Mouse (Mus musculus) heart, embryonic 12.5 days (tissue): ENCODE data around the gene Kif17. TPM values are rescaled to one million over a fixed set of nuclear protein-coding genes. Genes with fewer than 3 reads are reported as not detected.

Experiments
- ATAC-seq: fragments of 200-750 bp; cut with Nextera tagmentation; 2 replicates; pipeline ENCODE4 v1.8.0; 2017; ENCODE audit warnings: moderate TSS enrichment, moderate library complexity; ENCODE audit not compliant: insufficient number of reproducible peaks, low FRiP score
- H3K27ac ChIP-seq: fragments of 300-500 bp; sonication (generic); 2 replicates; pipeline ENCODE4 v1.5.1; 2016; ENCODE audit warnings: mild to moderate bottlenecking, moderate library complexity; ENCODE audit not compliant: poor library complexity, severe bottlenecking
- H3K27me3 ChIP-seq: fragments of 300-500 bp; sonication (generic); replicated peaks from 2 replicates; pipeline ENCODE4 v1.6.1; 2016; ENCODE audit warnings: mild to moderate bottlenecking, moderate library complexity
- H3K36me3 ChIP-seq: fragments of 300-500 bp; sonication (generic); 2 replicates; pipeline ENCODE4 v1.6.1; 2016; ENCODE audit warnings: mild to moderate bottlenecking, moderate library complexity
- H3K4me1 ChIP-seq: fragments of 300-500 bp; sonication (generic); replicated peaks from 2 replicates; pipeline ENCODE4 v1.6.1; 2016; ENCODE audit warnings: mild to moderate bottlenecking
- H3K4me2 ChIP-seq: fragments of 300-500 bp; sonication (generic); 2 replicates; pipeline ENCODE4 v1.6.1; 2016; ENCODE audit warnings: mild to moderate bottlenecking, moderate library complexity
- H3K4me3 ChIP-seq: fragments of 300-500 bp; sonication (generic); 2 replicates; pipeline ENCODE4 v1.5.1; 2016; ENCODE audit warnings: mild to moderate bottlenecking
- H3K9ac ChIP-seq: fragments of 300-500 bp; sonication (generic); 2 replicates; pipeline ENCODE4 v1.6.1; 2016; ENCODE audit warnings: mild to moderate bottlenecking, moderate library complexity
- H3K9me3 ChIP-seq: fragments of 300-500 bp; sonication (generic); replicated peaks from 2 replicates; pipeline ENCODE4 v1.6.1; 2016; ENCODE audit warnings: mild to moderate bottlenecking, moderate library complexity
- WGBS: fragments of 180-500 bp; shearing (Covaris S2); methylation state at CpG from one replicate; pipeline ENCODE4 v1.1.7; 2016; 5-methylcytosine and 5-hydroxymethylcytosine counted together
- microRNA-seq: library from miRNA; unstranded; fragments of <30 nt; microRNA quantifications from one replicate; pipeline ENCODE4, GENCODE M21; 2017
- polyA plus RNA-seq: library from polyadenylated mRNA; unstranded; fragments of >200 nt; fragmentation: Nextera tagmentation; extraction: Ambion mirVana; gene quantifications from 2 replicates; pipeline ENCODE4 v1.2.1, GENCODE M21; 2016

Gene Kif17
- polyA plus RNA-seq, 1 experiment from 2014 or later, result 0.52 TPM

DNA sequence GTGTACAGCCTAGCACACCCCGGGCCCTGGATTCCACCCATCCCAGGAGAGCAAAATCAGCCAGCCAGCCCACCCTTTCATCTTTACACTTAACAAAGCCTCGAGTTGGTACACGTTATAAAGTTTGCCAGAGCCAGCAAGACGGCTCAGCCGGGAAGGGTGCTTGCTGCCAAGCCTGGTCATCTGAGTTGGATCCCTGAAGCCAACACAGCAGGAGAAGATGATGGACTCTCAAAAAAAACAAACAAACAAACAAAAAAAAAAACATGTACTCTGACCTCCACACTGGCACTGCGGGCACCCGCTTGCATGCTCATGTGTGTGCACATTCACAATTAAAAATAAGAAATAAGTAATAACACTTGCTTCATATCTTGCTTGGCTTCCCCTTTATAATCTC lies 91.8 kb downstream of the Kif17 start:
- no peak overlapping the region; the same call in 1 of the 2 replicates for H3K27ac ChIP-seq

DNA sequence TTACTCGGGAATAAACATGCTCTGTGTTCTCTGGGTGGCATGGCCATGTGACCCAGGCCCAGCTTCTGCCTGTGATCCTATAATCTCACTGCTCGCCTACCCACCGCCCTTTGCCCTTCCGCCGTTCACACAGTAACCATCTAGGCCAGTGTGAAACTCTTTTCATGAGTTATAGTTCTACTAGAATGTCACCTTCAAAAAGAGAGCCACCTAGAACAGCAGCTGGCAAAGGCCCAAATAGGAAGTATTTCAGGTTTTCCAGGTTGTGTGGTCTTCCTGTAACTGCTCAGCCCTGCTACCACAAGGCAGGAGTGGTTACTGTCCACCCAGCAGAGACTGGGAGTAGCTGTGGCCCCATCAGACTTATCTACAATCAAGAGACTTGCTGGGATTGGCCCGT lies 92.5 kb downstream of the Kif17 start:
- ATAC-seq, result no peak
- H3K4me3 ChIP-seq, result no peak overlapping the region

More for the DNA sequence above, 91.8 kb downstream of the Kif17 start:
- 77% methylated on average over 7 of the region's 7 CpGs for WGBS
- Histone ChIP-seq H3K27me3 (no peaks in the 10 kb centered on the region), H3K4me3 (no peak overlapping the region), H3K4me2 (no peak overlapping the region), H3K9me3 (no peaks in the 10 kb centered on the region), H3K36me3 (no peaks in the 10 kb centered on the region), H3K4me1 (peaks cover 26% of the 10 kb centered on the region), H3K9ac (no peak overlapping the region)
- no peak for ATAC-seq

DNA sequence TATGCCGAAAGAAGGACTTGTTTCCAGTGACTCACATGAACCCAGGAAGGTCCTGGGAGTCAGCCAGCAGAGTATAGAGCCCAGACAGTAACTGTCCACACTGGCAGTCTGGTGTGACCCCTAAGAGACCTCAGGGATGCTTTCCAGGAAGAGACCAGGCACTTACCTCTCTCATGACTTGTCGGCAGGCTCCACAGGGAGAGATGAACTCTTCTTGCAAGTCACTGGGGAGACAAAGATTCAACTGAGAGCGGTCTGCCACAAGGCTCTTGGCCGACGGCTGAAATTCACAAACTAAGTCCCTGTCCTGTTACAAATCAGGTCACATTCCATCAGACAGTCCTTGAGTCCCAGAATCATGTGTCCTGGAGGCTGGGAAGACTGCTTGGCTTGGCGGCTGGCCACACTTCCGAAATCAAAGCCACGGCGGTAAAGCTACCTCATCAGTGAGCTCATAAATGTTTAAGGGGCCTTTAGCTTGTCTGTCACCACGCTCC lies 93.2 kb downstream of the Kif17 start:
- Histone ChIP-seq H3K4me3 (no peak overlapping the region), H3K27me3 (0 out of 2 replicates have a peak, but pooled peaks cover 7% of the 10 kb centered on the region), H3K9me3 (no peaks in the 10 kb centered on the region), H3K9ac (0 out of 2 replicates have a peak overlapping the region, but pooled peaks have one; percentile 18), H3K27ac (peak overlapping the region; percentile 87), H3K4me2 (peak overlapping the region; percentile 33), H3K36me3 (no peaks in the 10 kb centered on the region), H3K4me1 (peaks cover 26% of the 10 kb centered on the region)
- 40% methylated on average over 10 of the region's 10 CpGs for WGBS
- no peak for ATAC-seq

More for the DNA sequence above, 92.5 kb downstream of the Kif17 start:
- 71% methylated on average over 6 of the region's 6 CpGs for WGBS
- Histone ChIP-seq H3K27me3 (0 out of 2 replicates have a peak, but pooled peaks cover 2% of the 10 kb centered on the region), H3K4me1 (peaks cover 26% of the 10 kb centered on the region), H3K9ac (0 out of 2 replicates have a peak overlapping the region, but pooled peaks have one; percentile 18), H3K36me3 (no peaks in the 10 kb centered on the region), H3K27ac (peak overlapping the region; percentile 87), H3K9me3 (no peaks in the 10 kb centered on the region), H3K4me2 (peak overlapping the region; percentile 33)

DNA sequence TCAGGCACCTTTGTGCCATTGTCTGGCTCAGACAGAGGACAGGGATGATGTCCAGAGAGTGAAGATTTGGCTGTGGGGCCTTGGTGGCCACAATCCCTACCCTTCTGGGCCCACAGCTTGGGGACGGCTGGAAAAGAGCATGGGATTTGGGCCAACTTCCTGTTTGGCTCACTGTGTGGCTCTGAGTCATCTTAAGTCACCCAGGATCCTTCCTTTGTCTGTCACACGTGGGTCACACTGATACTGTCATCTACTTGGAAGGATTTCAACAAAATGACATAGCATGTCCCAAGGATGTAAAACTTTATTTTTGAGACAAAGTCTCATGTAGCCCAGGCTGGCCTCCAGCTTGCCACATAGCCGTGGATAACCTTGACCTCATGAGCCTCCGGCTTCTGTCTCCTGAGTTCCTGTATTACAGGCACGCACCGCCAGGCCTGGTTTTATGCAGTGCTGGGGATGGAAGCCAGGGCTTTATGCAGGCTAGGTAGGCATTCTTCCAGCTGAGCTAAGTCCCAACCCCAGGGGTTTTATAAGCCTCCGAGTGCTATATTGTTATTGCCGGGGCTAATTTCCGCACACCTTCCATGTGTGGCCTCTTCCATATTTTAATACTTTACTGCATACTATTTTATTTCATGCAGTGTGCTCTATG lies 94.8 kb downstream of the Kif17 start:
- H3K4me1 ChIP-seq, result peaks cover 26% of the 10 kb centered on the region
- H3K36me3 ChIP-seq, result no peaks in the 10 kb centered on the region
- no peak overlapping the region for H3K27ac ChIP-seq
- ATAC-seq, result no peak
- 68% methylated on average over 9 of the region's 9 CpGs for WGBS
- no peak overlapping the region for H3K4me2 ChIP-seq
- no peaks in the 10 kb centered on the region for H3K9me3 ChIP-seq
- H3K27me3 ChIP-seq, result peaks cover 15% of the 10 kb centered on the region; the same call in 1 of the 2 replicates
- H3K9ac ChIP-seq, result no peak overlapping the region
- H3K4me3 ChIP-seq, result no peak overlapping the region

DNA sequence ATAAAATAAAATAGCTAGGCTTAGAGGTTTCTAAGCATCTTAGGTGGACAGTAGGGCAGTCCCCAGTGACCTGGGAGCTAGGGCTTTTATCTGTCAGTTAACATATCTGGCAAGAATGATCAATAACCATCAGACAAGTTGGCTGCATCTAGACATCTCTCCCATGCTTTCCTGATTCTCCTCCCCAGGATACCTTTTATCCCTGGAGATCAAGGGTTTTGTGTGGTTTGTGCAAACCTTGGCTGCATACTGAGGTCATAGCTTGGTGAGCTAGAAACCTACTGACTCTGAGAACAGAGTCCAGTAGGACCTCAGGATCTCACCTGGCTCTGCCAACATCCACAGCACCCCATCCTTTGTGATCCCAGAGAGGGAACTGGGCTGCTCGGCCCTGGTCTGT lies 97.0 kb downstream of the Kif17 start:
- Histone ChIP-seq H3K9me3 (no peaks in the 10 kb centered on the region), H3K4me3 (no peak overlapping the region), H3K4me2 (no peak overlapping the region), H3K27ac (no peak overlapping the region), H3K4me1 (peaks cover 18% of the 10 kb centered on the region), H3K36me3 (no peaks in the 10 kb centered on the region), H3K27me3 (peaks cover 19% of the 10 kb centered on the region), H3K9ac (no peak overlapping the region)
- WGBS, result 69% methylated on average over 1 of the region's 1 CpGs
- ATAC-seq, result no peak

DNA sequence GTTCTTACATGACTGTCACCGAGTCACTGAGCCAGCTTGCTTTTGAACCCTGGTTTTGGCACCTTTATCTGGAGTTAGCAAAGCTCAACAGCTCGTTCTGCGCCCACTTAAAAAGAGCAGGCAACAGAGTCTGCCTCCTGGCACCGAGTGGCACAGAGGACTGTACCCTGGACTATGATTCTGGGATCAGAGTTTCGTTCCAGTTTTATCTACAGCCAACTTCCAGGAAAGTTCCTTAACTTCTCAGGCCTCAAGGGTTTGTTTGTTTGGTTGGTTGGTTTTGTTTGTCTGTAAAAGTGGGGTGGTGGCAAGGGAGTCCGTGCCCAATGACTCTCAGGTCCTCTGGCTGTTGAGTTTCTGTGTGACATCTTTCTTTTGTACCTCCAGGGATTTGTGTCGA lies 98.5 kb downstream of the Kif17 start:
- Histone ChIP-seq H3K4me2 (no peak overlapping the region), H3K9me3 (no peaks in the 10 kb centered on the region), H3K27me3 (peaks cover 24% of the 10 kb centered on the region), H3K27ac (no peak overlapping the region), H3K4me1 (peaks cover 4% of the 10 kb centered on the region), H3K4me3 (no peak overlapping the region), H3K36me3 (no peaks in the 10 kb centered on the region), H3K9ac (no peak overlapping the region)
- no peak for ATAC-seq
- 70% methylated on average over 7 of the region's 7 CpGs for WGBS

Small RNAs within 50 kb of the gene (microRNA-seq; reads per million reads assigned to microRNA genes)
- gene Gm27646, result not detected
- 3.1 reads per million, percentile 8 among the genes with 10 or more reads in this experiment for gene Mir7019

Other genes with a start within 250 kb of the Kif17 start
- gene Hp1bp3, start 34.1 kb upstream of the Kif17 start, polyA plus RNA-seq, result 109 and 114 TPM in 2 replicates
- gene Sh2d5, start within 50 bp of the Kif17 start, polyA plus RNA-seq, result 0.31 and 0.41 TPM in 2 replicates
- gene Ddost, start 54.3 kb downstream of the Kif17 start, polyA plus RNA-seq, result 316 and 318 TPM in 2 replicates
- 72.6 and 78.6 TPM in 2 replicates for gene Pink1, start 75.9 kb downstream of the Kif17 start, polyA plus RNA-seq
- 9.3 and 10.9 TPM in 2 replicates for gene Cda, start 117.6 kb downstream of the Kif17 start, polyA plus RNA-seq
- gene Fam43b, start 146.1 kb downstream of the Kif17 start, polyA plus RNA-seq, result 0.06 TPM in 1 of 2 replicates, not detected in the other
- 18.6 and 21.5 TPM in 2 replicates for gene Mul1, start 184.2 kb downstream of the Kif17 start, polyA plus RNA-seq
- 1.1 and 1.4 TPM in 2 replicates for gene Camk2n1, start 203.9 kb downstream of the Kif17 start, polyA plus RNA-seq